16 mouse cellular contexts compared by ENCODE assay signal in genomic region chr7:96633008-96633407, GRCm38 (mm10).
DNase-seq lines count a peak whose midpoint lies in the region; ATAC-seq and TF ChIP-seq lines count a peak whose summit lies in the region.
"Had no signal": no experiment of that assay in that cellular context is flagged by ENCODE, and none has a peak within 500 bp of the region (broad histone marks: within the 10 kb centered on the region; RNA-seq: fewer than 3 reads in every experiment).

No protein-coding gene starts in this region.

- no peak overlapping the region for H3K4me3 ChIP-seq in liver, adult 2 months (ENCODE audit: insufficient read depth, low read depth, low read length)
- no peak overlapping the region for H3K4me3 ChIP-seq in liver, embryonic 12.5 days
- H3K4me3 ChIP-seq in heart, embryonic 10.5 days, result no peak overlapping the region
- no peak overlapping the region for H3K4me3 ChIP-seq in heart, embryonic 16.5 days (ENCODE audit: low read length)
- no peak overlapping the region for H3K4me3 ChIP-seq in hindbrain, embryonic 12.5 days
- H3K4me3 ChIP-seq: embryonic facial prominence, embryonic 12.5 days; heart, adult 2 months; limb, embryonic 10.5 days; midbrain, embryonic 12.5 days had no signal

- WGBS in liver, adult 2 months, result 53% methylated on average over 1 of the region's 1 CpGs
- whole genome bisulfite sequencing in liver, embryonic 12.5 days (ENCODE audit: insufficient replicate concordance), result 48% methylated on average over 1 of the region's 1 CpGs
- 30% methylated on average over 1 of the region's 1 CpGs for WGBS in heart, embryonic 10.5 days
- WGBS in heart, embryonic 16.5 days, result 38% methylated on average over 1 of the region's 1 CpGs
- WGBS in hindbrain, embryonic 12.5 days, result 97% methylated on average over 1 of the region's 1 CpGs

- no peak overlapping the region for H3K9ac ChIP-seq in liver, adult 2 months (ENCODE audit: low read depth, low read length)
- no peak overlapping the region for H3K9ac ChIP-seq in liver, embryonic 12.5 days
- H3K9ac ChIP-seq in heart, embryonic 16.5 days (ENCODE audit: low read length), result no peak overlapping the region
- no peak overlapping the region for H3K9ac ChIP-seq in hindbrain, embryonic 12.5 days
- H3K9ac ChIP-seq: embryonic facial prominence, embryonic 12.5 days; liver, postnatal 0 days; midbrain, embryonic 12.5 days had no signal

- no peaks in the 10 kb centered on the region for H3K79me2 ChIP-seq in liver, adult 2 months (ENCODE audit: control insufficient read depth, insufficient read depth, low read length)

- no peaks in the 10 kb centered on the region; the same call in 1 of the 2 replicates for H3K27me3 ChIP-seq in liver, adult 2 months (ENCODE audit: control insufficient read depth, insufficient read depth, low read length)
- H3K27me3 ChIP-seq in liver, embryonic 12.5 days (replicated peaks), result no peaks in the 10 kb centered on the region
- H3K27me3 ChIP-seq in heart, embryonic 10.5 days (ENCODE audit: insufficient read depth, poor library complexity, severe bottlenecking), result peaks cover 60% of the 10 kb centered on the region
- peaks cover 3% of the 10 kb centered on the region; the same call in 1 of the 2 replicates for H3K27me3 ChIP-seq in heart, embryonic 16.5 days (ENCODE audit: control insufficient read depth, insufficient read depth, low read length)
- no peaks in the 10 kb centered on the region for H3K27me3 ChIP-seq in hindbrain, embryonic 12.5 days
- H3K27me3 ChIP-seq: embryonic facial prominence, embryonic 12.5 days; midbrain, embryonic 12.5 days had no signal

- H3K9me3 ChIP-seq in liver, embryonic 12.5 days (replicated peaks), result no peaks in the 10 kb centered on the region
- no peaks in the 10 kb centered on the region for H3K9me3 ChIP-seq in heart, embryonic 10.5 days
- no peaks in the 10 kb centered on the region for H3K9me3 ChIP-seq in heart, embryonic 16.5 days (replicated peaks; ENCODE audit: control insufficient read depth, low read length)
- H3K9me3 ChIP-seq in hindbrain, embryonic 12.5 days (replicated peaks), result no peaks in the 10 kb centered on the region
- H3K9me3 ChIP-seq: embryonic facial prominence, embryonic 12.5 days; limb, embryonic 10.5 days; midbrain, embryonic 12.5 days had no signal

- no peaks in the 10 kb centered on the region for H3K36me3 ChIP-seq in liver, adult 2 months (ENCODE audit: control insufficient read depth, insufficient read depth, low read length)
- no peaks in the 10 kb centered on the region for H3K36me3 ChIP-seq in liver, embryonic 12.5 days
- H3K36me3 ChIP-seq in heart, embryonic 10.5 days, result no peaks in the 10 kb centered on the region
- H3K36me3 ChIP-seq in heart, embryonic 16.5 days (ENCODE audit: control insufficient read depth, insufficient read depth), result no peaks in the 10 kb centered on the region
- H3K36me3 ChIP-seq in hindbrain, embryonic 12.5 days, result no peaks in the 10 kb centered on the region
- H3K36me3 ChIP-seq: embryonic facial prominence, embryonic 12.5 days; midbrain, embryonic 12.5 days had no signal

- no peak overlapping the region for H3K4me2 ChIP-seq in liver, embryonic 12.5 days
- H3K4me2 ChIP-seq in heart, embryonic 16.5 days (ENCODE audit: low read depth, low read length), result no peak overlapping the region
- H3K4me2 ChIP-seq in hindbrain, embryonic 12.5 days (replicated peaks), result no peak overlapping the region
- H3K4me2 ChIP-seq: embryonic facial prominence, embryonic 12.5 days; midbrain, embryonic 12.5 days had no signal

- peak; percentile 2 for DNase-seq in liver, adult 2 months (ENCODE audit: extremely low read depth, low read depth, low spot score)
- DNase-seq in heart, embryonic 10.5 days (ENCODE audit: low spot score), result no peak
- DNase-seq in kidney, postnatal 14 days, result peak; percentile 43
- DNase-seq in adrenal gland, postnatal 4 days (ENCODE audit: low spot score in 2 of 2), result no peak
- DNase-seq: adrenal gland, postnatal 25 days; cerebellum, postnatal 14 days; layer of hippocampus, postnatal 36 days; liver, postnatal 0 days had no signal

- TF ChIP-seq CTCF in liver, adult 2 months (IDR thresholded peaks at IDR 0.05; ENCODE audit: low read depth, low read length), result no peak

- no peak for TF ChIP-seq POLR2A in liver, adult 2 months (IDR thresholded peaks at IDR 0.05; ENCODE audit: extremely low read depth, insufficient read depth, low read length)

- ATAC-seq in liver, embryonic 12.5 days, result no peak
- ATAC-seq in heart, embryonic 16.5 days (replicated peaks; ENCODE audit: extremely low read depth, insufficient read depth, low FRiP score), result peak; percentile 78
- ATAC-seq in hindbrain, embryonic 12.5 days (ENCODE audit: low FRiP score), result no peak
- ATAC-seq: CD4-positive, CD25-positive, alpha-beta regulatory T cell, adult 4 months; liver, postnatal 0 days had no signal

- H3K4me1 ChIP-seq in liver, adult 2 months (ENCODE audit: control insufficient read depth, insufficient read depth, low read length), result no peaks in the 10 kb centered on the region
- no peaks in the 10 kb centered on the region for H3K4me1 ChIP-seq in liver, embryonic 12.5 days
- H3K4me1 ChIP-seq in heart, embryonic 10.5 days, result peaks cover 3% of the 10 kb centered on the region; the same call in 1 of the 2 replicates
- H3K4me1 ChIP-seq in heart, embryonic 16.5 days (ENCODE audit: control insufficient read depth, insufficient read depth, low read length), result no peaks in the 10 kb centered on the region
- no peaks in the 10 kb centered on the region for H3K4me1 ChIP-seq in hindbrain, embryonic 12.5 days
- H3K4me1 ChIP-seq: embryonic facial prominence, embryonic 12.5 days had no signal

- no peak overlapping the region for H3K27ac ChIP-seq in liver, adult 2 months (replicated peaks; ENCODE audit: insufficient read depth, low read depth, low read length)
- no peak overlapping the region for H3K27ac ChIP-seq in liver, embryonic 12.5 days
- H3K27ac ChIP-seq in heart, embryonic 10.5 days, result 0 out of 2 replicates have a peak overlapping the region, but pooled peaks have one; percentile 11
- no peak overlapping the region for H3K27ac ChIP-seq in heart, embryonic 16.5 days (ENCODE audit: low read length)
- H3K27ac ChIP-seq in hindbrain, embryonic 12.5 days, result no peak overlapping the region
- H3K27ac ChIP-seq: embryonic facial prominence, embryonic 12.5 days; heart, adult 2 months; limb, embryonic 10.5 days; midbrain, embryonic 12.5 days had no signal

Comparison
In these comparisons a context has a peak if more than half of its experiments do, and no peak if none do; other contexts are left out.
1. DNase-seq: peak in liver, adult 2 months (single experiment) and kidney, postnatal 14 days (single experiment); none in heart, embryonic 10.5 days (single experiment) and adrenal gland, postnatal 4 days (0 of 2).